Comparison of ENCODE assay signal across 8 mouse cellular contexts in the genomic region with DNA sequence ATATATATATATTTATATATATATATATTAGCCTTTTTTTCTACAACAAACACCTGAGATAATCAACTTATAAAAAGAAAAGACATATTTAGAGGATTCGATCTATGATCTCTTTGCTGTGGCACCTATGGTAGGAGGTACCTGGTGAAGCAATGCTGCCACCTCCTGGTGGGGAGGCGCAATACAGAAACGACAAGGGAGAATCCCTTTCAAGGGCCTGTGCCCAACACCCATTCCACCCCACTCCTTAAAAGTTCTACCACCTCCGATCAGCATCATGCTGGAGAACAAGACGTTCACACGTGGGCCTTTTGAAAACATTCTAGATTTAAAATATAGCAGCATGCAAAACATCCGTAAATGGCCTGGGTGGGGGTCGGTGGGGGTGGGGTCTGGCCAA.
A peak's percentile ranks its signal among the peaks of the same experiment; 100 is the strongest.
DNase-seq lines count a peak whose midpoint lies in the region; ATAC-seq and TF ChIP-seq lines count a peak whose summit lies in the region.

No protein-coding gene starts in this region.

- no peak for TF ChIP-seq POLR2A in MEL (IDR thresholded peaks at IDR 0.05; ENCODE audit: control insufficient read depth in 1 of 2, insufficient read depth in 1 of 2, low read depth in 1 of 2, low read length in 2 of 2, poor library complexity in 1 of 2)

- ATAC-seq in cerebellum, adult (ENCODE audit: insufficient number of reproducible peaks, low FRiP score, low TSS enrichment), result no peak
- ATAC-seq in common myeloid progenitor, adult 5-6 weeks (replicated peaks; ENCODE audit: low read depth, poor library complexity, severe bottlenecking), result peak; percentile 72
- peak; percentile 64 for ATAC-seq in stomach, postnatal 0 days (ENCODE audit: low FRiP score, low TSS enrichment)

- H3K27me3 ChIP-seq in MEL (ENCODE audit: control insufficient read depth in 1 of 2, insufficient read depth in 2 of 2, low read length in 2 of 2), result peaks cover 0 to 4% of the 10 kb centered on the region in 2 experiments; a peak in 2 of 4 replicates
- no peaks in the 10 kb centered on the region for H3K27me3 ChIP-seq in stomach, postnatal 0 days (ENCODE audit: control insufficient read depth, insufficient read depth, low read length)

- no peak overlapping the region for H3K9ac ChIP-seq in MEL (ENCODE audit: control insufficient read depth, low read depth, low read length, poor library complexity, severe bottlenecking)
- no peak overlapping the region for H3K9ac ChIP-seq in stomach, postnatal 0 days (ENCODE audit: low read length)

- TF ChIP-seq EP300 in MEL (IDR thresholded peaks at IDR 0.05; ENCODE audit: low read depth in 1 of 2, low read length in 2 of 2), result no peak
- TF ChIP-seq EP300 in stomach, postnatal 0 days (optimal IDR thresholded peaks at IDR 0.05), result no peak

- no peaks in the 10 kb centered on the region for H3K36me3 ChIP-seq in MEL (ENCODE audit: control insufficient read depth in 1 of 2, insufficient read depth in 2 of 2, low read length in 2 of 2)
- no peaks in the 10 kb centered on the region for H3K36me3 ChIP-seq in stomach, postnatal 0 days (ENCODE audit: control insufficient read depth, insufficient read depth, low read length)

- WGBS in stomach, postnatal 0 days, result 29% methylated on average over 8 of the region's 8 CpGs

- TF ChIP-seq RAD21 in MEL (IDR thresholded peaks at IDR 0.05; ENCODE audit: low read depth, low read length), result peak; percentile 78

- no peaks in the 10 kb centered on the region for H3K79me2 ChIP-seq in MEL (ENCODE audit: control insufficient read depth, insufficient read depth, low read length, poor library complexity)

- DNase-seq in cerebellum, adult 8-10 months, result peak; percentile 10
- peak; percentile 50 for DNase-seq in MEL (ENCODE audit: low read depth, low spot score)
- peak; percentile 21 to 30 for DNase-seq in gastrocnemius, postnatal 36 days
- peak; percentile 64 to 78 for DNase-seq in kidney, postnatal 25 days
- DNase-seq in lung, postnatal 4 days, result peak; percentile 27 to 63
- peak; percentile 67 for DNase-seq in stomach, postnatal 0 days (ENCODE audit: low spot score)

- TF ChIP-seq CTCF in MEL (IDR thresholded peaks at IDR 0.05 in 2 of 3, conservative IDR thresholded peaks at IDR 0.05 in 1 of 3; ENCODE audit: control insufficient read depth in 1 of 3, insufficient read depth in 1 of 3, low read depth in 2 of 3, low read length in 3 of 3, poor library complexity in 1 of 3, severe bottlenecking in 1 of 3), result peak; percentile 66 to 88 (median 75)
- peak; percentile 86 for TF ChIP-seq CTCF in stomach, postnatal 0 days (IDR thresholded peaks at IDR 0.05; ENCODE audit: low read depth)

- H3K4me3 ChIP-seq in MEL (ENCODE audit: control insufficient read depth in 1 of 2, insufficient read depth in 1 of 2, low read depth in 2 of 2, low read length in 2 of 2), result no peak overlapping the region
- no peak overlapping the region for H3K4me3 ChIP-seq in stomach, postnatal 0 days (ENCODE audit: low read depth, low read length)

- no peaks in the 10 kb centered on the region for H3K4me1 ChIP-seq in MEL (ENCODE audit: control insufficient read depth in 1 of 2, insufficient read depth in 2 of 2, low read length in 2 of 2)
- H3K4me1 ChIP-seq in stomach, postnatal 0 days (replicated peaks; ENCODE audit: control insufficient read depth, insufficient read depth), result no peaks in the 10 kb centered on the region

- intact Hi-C loops in gastrocnemius, postnatal 36 days (cut with DNase I), result loop anchor here (1.0 kb wide), 1 partner anchor 282 kb away; no protein-coding TSS in a partner anchor

- no peaks in the 10 kb centered on the region for H3K9me3 ChIP-seq in MEL (replicated peaks; ENCODE audit: insufficient read depth, low read length)
- H3K9me3 ChIP-seq in stomach, postnatal 0 days (ENCODE audit: control insufficient read depth, low read length), result no peaks in the 10 kb centered on the region

- H3K27ac ChIP-seq in MEL (ENCODE audit: control insufficient read depth, low read depth, low read length), result no peak overlapping the region
- no peak overlapping the region for H3K27ac ChIP-seq in stomach, postnatal 0 days (replicated peaks)

- no peak overlapping the region for H3K4me2 ChIP-seq in stomach, postnatal 0 days (replicated peaks; ENCODE audit: low read depth)

TF ChIP-seq in MEL, 35 proteins besides CTCF, POLR2A, EP300 and RAD21:
- no peak for TF ChIP-seq NRF1 (IDR thresholded peaks at IDR 0.05; ENCODE audit: insufficient read depth, low read depth, low read length, poor library complexity, severe bottlenecking)
- no peak for TF ChIP-seq ZNF384 (IDR thresholded peaks at IDR 0.05; ENCODE audit: low read depth, low read length)
- TF ChIP-seq NELFE (IDR thresholded peaks at IDR 0.05; ENCODE audit: low read depth, low read length), result no peak
- TF ChIP-seq POLR2AphosphoS5 (IDR thresholded peaks at IDR 0.05; ENCODE audit: borderline replicate concordance, low read depth, low read length), result no peak
- no peak for TF ChIP-seq ETS1 (IDR thresholded peaks at IDR 0.05; ENCODE audit: low read depth, low read length)
- TF ChIP-seq JUND (IDR thresholded peaks at IDR 0.05; ENCODE audit: low read depth, low read length), result no peak
- no peak for TF ChIP-seq POLR2AphosphoS2 (IDR thresholded peaks at IDR 0.05; ENCODE audit: low read length)
- peak; percentile 65 for TF ChIP-seq ZC3H11A (IDR thresholded peaks at IDR 0.05; ENCODE audit: low read depth, low read length)
- no peak for TF ChIP-seq USF1 (IDR thresholded peaks at IDR 0.05; ENCODE audit: low read depth, low read length)
- TF ChIP-seq TBP (IDR thresholded peaks at IDR 0.05; ENCODE audit: low read depth, low read length), result no peak
- TF ChIP-seq SMC3 (IDR thresholded peaks at IDR 0.05; ENCODE audit: low read depth, low read length), result peak; percentile 77
- TF ChIP-seq ZMIZ1 (IDR thresholded peaks at IDR 0.05; ENCODE audit: low read depth, low read length), result no peak
- no peak for TF ChIP-seq MEF2A (IDR thresholded peaks at IDR 0.05; ENCODE audit: extremely low read depth, insufficient replicate concordance, low read depth, low read length, poor library complexity, severe bottlenecking)
- TF ChIP-seq GABPA (IDR thresholded peaks at IDR 0.05; ENCODE audit: low read depth, low read length), result no peak
- no peak for TF ChIP-seq SIN3A (IDR thresholded peaks at IDR 0.05; ENCODE audit: low read length)
- no peak for TF ChIP-seq E2F4 (IDR thresholded peaks at IDR 0.05; ENCODE audit: borderline replicate concordance, low read depth, low read length)

Comparison
In these comparisons a context has a peak if more than half of its experiments do, and no peak if none do; other contexts are left out.
1. DNase-seq: peak in every context shown above with its lines; median percentile 71 in kidney, postnatal 25 days; 67 in stomach, postnatal 0 days; 50 in MEL; 45 in lung, postnatal 4 days; 26 in gastrocnemius, postnatal 36 days; 10 in cerebellum, adult 8-10 months.